Mouse (Mus musculus) adrenal gland, postnatal 10 days (tissue): Measurements from ENCODE around the gene Vmn2r42. TPM values are rescaled to one million over a fixed set of nuclear protein-coding genes. Genes with fewer than 3 reads are reported as not detected.
"Not testable (repeated sequence)": the region's sequence is repeated elsewhere in the genome, so short reads cannot be mapped to it uniquely, and the experiment has no call there.

ENCODE experiments used
- DNase-seq: peaks from one replicate; pipeline ENCODE4 v3.0.0; 2021; ENCODE audit warnings: mixed read lengths
- long read RNA-seq, 2 experiments: library from polyadenylated mRNA; stranded (forward); transcript quantifications; one replicate each; pipeline ENCODE4 v2.0.0; 2021
- total RNA-seq, 2 experiments: library from RNA; stranded (reverse); gene quantifications; 2 replicates each; pipeline ENCODE4 v1.2.3; 2021

Gene Vmn2r42
- not detected for total RNA-seq
- long read RNA-seq, experiment 1, result 0 reads
- long read RNA-seq, experiment 2, result 0 reads

GRCm38 (mm10) chr7:8200220-8200619 is at the start of gene Vmn2r42:
Vmn2r42 (minus strand) TSS chr7:8200320.
- not testable (repeated sequence) for DNase-seq

DNA sequence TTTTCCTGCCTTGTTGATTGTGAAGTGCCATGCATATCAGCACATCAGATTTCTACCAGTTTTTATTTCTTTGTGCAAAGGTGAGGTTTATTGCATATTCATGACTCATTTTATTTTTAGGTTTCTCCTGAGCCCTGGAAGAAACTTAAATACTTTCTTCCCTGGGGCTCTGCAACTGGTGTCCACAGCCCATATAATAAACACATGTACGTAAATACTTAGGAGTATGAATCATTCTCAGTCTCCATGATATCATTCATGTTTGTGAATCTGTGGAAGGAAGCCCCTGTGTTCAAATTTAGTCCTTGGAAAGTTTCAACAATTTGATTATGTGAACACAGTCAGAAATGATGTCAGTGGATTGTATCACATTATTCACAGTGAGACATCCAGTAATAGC is 38.6 kb downstream of the Vmn2r42 start, which contains the start of gene Vmn2r41:
Gene Vmn2r41 (minus strand): TSS at position 101 of the 400 bp plus-strand sequence.
- not testable (repeated sequence) for DNase-seq

Other genes with a start within 250 kb of the Vmn2r42 start
- gene Vmn2r41, start 38.7 kb downstream of the Vmn2r42 start, total RNA-seq, result not detected
- gene Vmn2r43, start 60.3 kb upstream of the Vmn2r42 start, total RNA-seq, result not detected
- not detected for gene Vmn2r44, start 183.0 kb upstream of the Vmn2r42 start, total RNA-seq